Mouse (Mus musculus): ENCODE data around the gene Cd72. TPM values are rescaled to one million over a fixed set of nuclear protein-coding genes. Genes with fewer than 3 reads are reported as not detected.

The Cd72 gene
- 22.2 TPM for polyA plus RNA-seq (2017; shearing (Covaris generic))

DNA sequence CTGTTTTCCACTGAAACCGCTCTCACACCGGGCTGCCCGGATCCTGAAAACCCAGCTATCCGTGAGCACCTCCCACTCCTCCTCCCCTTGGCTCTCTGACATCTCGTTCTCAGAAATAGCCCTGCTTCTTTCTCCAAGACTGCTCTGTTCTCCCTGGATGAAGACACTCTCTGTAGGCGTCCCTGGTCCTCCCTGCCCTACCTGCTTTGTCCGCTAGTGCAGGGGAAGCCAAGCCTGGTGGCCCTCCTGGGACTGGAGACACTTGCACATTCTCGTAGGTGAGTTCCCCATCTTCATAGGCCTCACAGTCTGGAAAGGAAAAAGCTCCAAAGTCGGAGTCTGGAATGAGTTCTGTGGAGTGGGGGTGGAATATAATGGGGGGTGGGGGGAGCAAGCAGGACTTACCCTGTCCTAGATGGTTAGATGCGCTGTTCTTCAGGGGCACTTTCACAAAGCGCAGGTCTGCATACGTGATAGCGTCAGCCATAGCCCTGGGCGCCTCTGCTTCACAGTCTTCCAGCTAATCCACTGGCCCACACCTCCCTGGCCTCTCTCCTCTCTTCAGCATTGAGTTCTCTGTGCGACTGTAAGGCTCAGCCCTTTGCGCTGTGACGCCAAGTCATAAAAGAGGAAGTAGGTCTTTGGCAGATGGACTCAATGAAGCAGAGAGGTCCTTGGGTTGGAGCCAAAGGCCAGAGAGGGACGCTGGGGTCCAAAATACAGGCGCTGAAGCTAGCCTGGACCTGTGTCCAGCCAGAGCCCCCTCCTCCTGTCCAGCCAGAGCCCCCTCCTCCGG lies at the start of gene Cd72:
TSS of gene Cd72 (minus strand) at position 588 of the 796 bp plus-strand sequence.

DNA sequence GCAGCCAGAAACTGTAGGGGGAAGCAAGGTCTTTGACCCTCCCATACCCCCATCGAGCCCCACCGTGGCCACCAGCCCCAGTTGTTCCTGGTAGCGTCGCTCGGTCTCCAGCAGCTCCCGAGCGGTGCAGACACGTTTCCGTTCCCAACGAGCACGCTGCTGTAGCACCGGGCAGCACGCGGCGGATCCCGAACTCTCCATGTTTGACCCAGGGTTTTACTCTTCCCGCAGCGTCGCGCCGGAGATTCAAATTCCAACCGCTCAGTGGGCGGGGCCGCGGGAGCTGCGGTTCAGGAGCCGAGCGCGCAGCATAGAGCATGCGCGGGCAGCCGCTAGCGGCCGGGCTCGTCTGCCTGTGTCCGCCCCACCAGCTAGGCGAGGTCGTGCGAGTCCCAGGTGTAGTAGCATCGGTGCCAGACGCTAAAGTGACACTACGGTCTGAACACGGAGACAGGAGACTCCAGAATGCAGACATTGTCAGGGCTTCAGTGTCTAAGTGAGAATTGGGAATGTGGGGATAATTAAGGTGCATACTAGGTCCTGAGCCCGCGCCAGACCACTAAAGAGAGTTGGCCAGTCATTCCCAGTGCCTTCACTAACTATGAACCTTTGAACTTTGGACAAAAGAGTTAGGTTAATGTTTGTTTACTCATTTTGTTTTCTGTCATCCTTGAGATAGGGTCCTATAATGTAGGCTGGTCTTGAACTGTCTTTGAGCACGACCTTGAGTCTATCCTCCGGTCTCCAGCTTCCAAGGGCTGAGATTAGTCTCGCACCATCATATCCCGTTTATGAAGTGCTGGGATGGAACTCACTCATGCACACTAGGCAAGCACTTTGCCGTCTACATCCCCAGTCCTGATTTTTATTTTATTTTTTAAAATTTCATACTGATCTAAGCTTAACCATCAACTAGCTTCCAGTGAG lies 45.2 kb upstream of the Cd72 start, which contains the start of gene Arhgef39:
TSS of gene Arhgef39 (minus strand) at position 289 of the 927 bp plus-strand sequence.

DNA sequence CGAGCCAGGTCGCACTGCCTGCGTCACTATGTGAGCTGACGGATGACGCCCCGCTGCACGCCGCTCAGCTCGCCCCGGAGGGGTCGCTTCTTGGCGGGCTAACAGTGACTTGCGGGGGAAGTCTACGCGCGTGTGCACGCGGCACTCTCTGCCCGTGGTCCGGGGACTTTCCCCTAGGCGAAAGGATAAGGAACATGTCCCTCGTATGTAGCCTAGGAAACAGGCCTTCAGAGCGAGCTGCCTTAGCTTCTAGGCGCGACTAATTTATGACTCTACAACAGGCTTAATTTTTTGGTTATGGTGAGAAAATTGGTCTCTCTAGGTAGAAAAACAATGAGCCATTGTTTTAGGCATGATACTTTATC lies 38.4 kb upstream of the Cd72 start, which contains the start of gene Ccdc107:
TSS of gene Ccdc107 (plus strand) at position 80 of the 365 bp plus-strand sequence.

DNA sequence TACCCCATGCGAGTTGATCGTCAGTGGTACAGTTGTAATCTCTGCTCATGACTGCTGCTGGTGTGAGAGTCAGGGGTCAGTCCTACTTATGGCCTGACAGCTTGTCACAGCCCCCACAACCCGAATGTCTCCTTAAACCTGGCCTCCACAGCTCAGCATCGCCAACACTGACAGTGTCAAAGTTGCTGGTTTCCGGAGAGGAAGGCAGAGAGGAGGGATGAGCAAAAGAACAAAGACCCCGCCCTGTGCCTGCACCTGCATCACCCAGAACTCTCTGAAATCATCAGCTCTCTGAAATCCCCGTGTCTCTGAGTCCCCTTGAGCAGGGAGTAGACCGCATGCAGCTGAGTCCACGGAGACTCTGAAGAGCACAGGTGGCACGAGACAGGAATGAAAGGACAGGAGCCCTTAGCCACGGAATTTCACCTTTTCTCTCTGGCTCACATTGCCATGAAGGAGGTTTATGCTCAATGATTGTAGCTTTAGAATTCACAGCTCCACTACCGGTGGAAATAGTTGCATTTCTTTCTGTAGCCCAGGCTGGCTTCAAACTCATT lies 29.2 kb upstream of the Cd72 start, which contains the start of gene Sit1:
TSS of gene Sit1 (minus strand) at position 200 of the 557 bp plus-strand sequence.

DNA sequence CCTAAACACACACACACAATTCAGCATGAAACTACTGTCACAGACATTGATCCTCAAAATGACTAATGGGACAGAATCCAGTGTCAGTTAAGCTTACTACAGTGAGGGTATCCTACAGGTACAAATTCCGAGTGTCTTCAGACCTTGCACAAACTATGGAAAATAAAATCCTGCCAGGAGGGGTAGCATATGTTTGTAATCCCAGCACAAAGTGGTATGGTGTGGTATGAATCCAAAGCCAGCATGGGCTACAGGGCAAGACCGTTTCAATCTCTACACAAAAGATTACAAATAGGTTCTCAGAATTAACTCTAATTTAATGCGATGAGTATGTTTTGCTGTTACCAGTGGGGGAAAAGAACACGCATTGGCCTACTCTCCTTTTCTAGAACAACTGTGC lies 12.8 kb downstream of the Cd72 start, which contains the start of gene Tesk1:
TSS of gene Tesk1 (plus strand) at position 301 of the 400 bp plus-strand sequence.

DNA sequence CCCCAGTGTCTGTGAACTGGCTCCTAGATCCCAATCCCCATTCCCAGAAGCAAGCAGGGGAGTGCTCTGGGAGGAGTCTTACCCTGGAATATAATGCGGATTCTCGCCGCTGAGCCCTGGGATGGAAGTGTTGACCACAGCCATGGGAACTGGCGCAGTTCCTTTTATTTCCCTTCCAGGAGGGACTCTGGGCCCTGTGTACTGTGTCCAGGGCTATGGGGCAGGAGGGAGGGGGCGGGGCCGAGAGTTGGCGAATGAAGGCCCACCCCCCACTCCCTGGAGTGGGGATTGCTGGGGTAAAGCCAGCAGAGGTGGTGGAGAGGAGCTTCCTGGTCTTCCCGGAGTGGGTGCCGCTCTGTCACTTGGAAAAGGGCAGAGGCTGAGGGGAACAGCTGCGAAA lies 25.5 kb downstream of the Cd72 start, which contains the start of gene Fam166b:
TSS of gene Fam166b (minus strand) at position 189 of the 400 bp plus-strand sequence.

Other genes starting within 250 kb of the Cd72 start
- gene Atp8b5, start 187.5 kb downstream of the Cd72 start, polyA plus RNA-seq (2017; shearing (Covaris generic)): 0.16 TPM
- gene Rusc2, start 72.6 kb downstream of the Cd72 start, polyA plus RNA-seq (2017; shearing (Covaris generic)): 1.3 TPM
- not detected for gene Fam166b, start 25.5 kb downstream of the Cd72 start, polyA plus RNA-seq (2017; shearing (Covaris generic))
- 76.2 TPM for gene Tesk1, start 12.7 kb downstream of the Cd72 start, polyA plus RNA-seq (2017; shearing (Covaris generic))
- 259 TPM for gene Sit1, start 29.1 kb upstream of the Cd72 start, polyA plus RNA-seq (2017; shearing (Covaris generic))
- 75.2 TPM for gene Ccdc107, start 38.3 kb upstream of the Cd72 start, polyA plus RNA-seq (2017; shearing (Covaris generic))
- gene Arhgef39, start 45.1 kb upstream of the Cd72 start, polyA plus RNA-seq (2017; shearing (Covaris generic)): 11.4 TPM
- 0.45 TPM for gene Car9, start 52.3 kb upstream of the Cd72 start, polyA plus RNA-seq (2017; shearing (Covaris generic))
- not detected for gene Tpm2, start 69.1 kb upstream of the Cd72 start, polyA plus RNA-seq (2017; shearing (Covaris generic))
- 56.9 TPM for gene Creb3, start 107.7 kb upstream of the Cd72 start, polyA plus RNA-seq (2017; shearing (Covaris generic))
- gene Tln1, start 108.1 kb upstream of the Cd72 start, polyA plus RNA-seq (2017; shearing (Covaris generic)): 199 TPM
- gene Rgp1, start 124.1 kb upstream of the Cd72 start, polyA plus RNA-seq (2017; shearing (Covaris generic)): 7.2 TPM
- gene Gba2, start 124.2 kb upstream of the Cd72 start, polyA plus RNA-seq (2017; shearing (Covaris generic)): 26.1 TPM
- gene Msmp, start 129.9 kb upstream of the Cd72 start, polyA plus RNA-seq (2017; shearing (Covaris generic)): 2.8 TPM
- gene Npr2, start 177.3 kb upstream of the Cd72 start, polyA plus RNA-seq (2017; shearing (Covaris generic)): 0.13 TPM
- gene Spag8, start 199.0 kb upstream of the Cd72 start, polyA plus RNA-seq (2017; shearing (Covaris generic)): not detected
- gene Hint2, start 201.8 kb upstream of the Cd72 start, polyA plus RNA-seq (2017; shearing (Covaris generic)): 54.9 TPM
- gene Tmem8b, start 214.3 kb upstream of the Cd72 start, polyA plus RNA-seq (2017; shearing (Covaris generic)): 1.4 TPM
- gene Fam221b, start 214.5 kb upstream of the Cd72 start, polyA plus RNA-seq (2017; shearing (Covaris generic)): 1.5 TPM
- not detected for gene Olfr70, start 246.2 kb upstream of the Cd72 start, polyA plus RNA-seq (2017; shearing (Covaris generic))

Measured in effector memory CD4-positive, alpha-beta T cell, adult 7 months (primary cell).